Mouse (Mus musculus): Measurements from ENCODE around the gene Strbp. TPM values are rescaled to one million over a fixed set of nuclear protein-coding genes. Genes with fewer than 3 reads are reported as not detected.

Strbp gene
- polyA plus RNA-seq, 1 experiment from 2014 or later, result 114 TPM

DNA sequence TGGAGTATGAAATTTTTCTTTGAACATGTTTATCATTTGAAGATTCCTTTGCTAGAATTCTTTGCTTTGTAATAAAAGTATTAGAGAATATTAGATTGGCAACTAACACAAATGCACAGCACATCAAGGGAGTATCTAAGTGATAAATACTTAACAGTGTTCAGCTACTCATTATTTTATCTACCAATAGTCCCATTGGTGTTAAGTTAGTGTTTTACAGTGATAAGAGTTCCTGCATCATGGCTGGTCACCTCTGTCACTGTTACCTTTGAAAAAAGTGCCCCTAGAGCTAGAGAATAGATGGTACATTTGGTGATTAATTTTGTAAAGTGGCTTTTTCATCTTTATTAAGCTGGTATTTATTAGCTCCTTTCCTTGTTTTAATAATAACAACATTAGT, 217.3 kb downstream of the Strbp start:
- no peak overlapping the region for H3K9ac ChIP-seq (ENCODE audit: low read length)
- H3K27ac ChIP-seq (ENCODE audit: low read depth, low read length), result no peak overlapping the region
- no peak overlapping the region for H3K4me2 ChIP-seq (ENCODE audit: low read length)
- no peak for DNase-seq (ENCODE audit: low spot score)
- peaks cover 58% of the 10 kb centered on the region for H3K36me3 ChIP-seq (ENCODE audit: control insufficient read depth, insufficient read depth, low read length)
- no peaks in the 10 kb centered on the region for H3K9me3 ChIP-seq (replicated peaks; ENCODE audit: control insufficient read depth, low read length)
- ATAC-seq, result no peak
- no peaks in the 10 kb centered on the region for H3K27me3 ChIP-seq (replicated peaks; ENCODE audit: control insufficient read depth, insufficient read depth, low read length)
- no peak overlapping the region for H3K4me3 ChIP-seq (ENCODE audit: low read depth, low read length)
- H3K4me1 ChIP-seq (ENCODE audit: control insufficient read depth, insufficient read depth, low read length), result no peaks in the 10 kb centered on the region

DNA sequence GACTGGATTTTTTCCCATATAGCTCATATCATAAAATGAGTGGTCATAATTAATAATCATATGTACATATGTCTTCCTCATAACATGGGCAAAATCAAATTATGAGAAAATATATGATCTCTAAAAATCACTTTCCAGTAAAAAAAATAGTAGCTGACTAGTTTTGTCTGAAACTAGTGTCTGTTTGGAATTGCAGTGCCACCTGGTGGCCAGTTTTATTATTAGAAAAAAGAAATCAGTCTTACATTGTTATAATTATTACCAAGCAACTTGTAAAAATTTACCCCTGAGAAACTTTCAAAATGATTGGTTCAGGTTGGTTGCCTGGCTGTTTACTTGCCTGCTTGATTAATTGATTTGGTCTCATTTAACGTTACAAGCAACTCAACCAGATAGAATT, 218.3 kb downstream of the Strbp start:
- WGBS, result 90% methylated on average over 1 of the region's 1 CpGs
- Histone ChIP-seq H3K27ac (ENCODE audit: low read depth, low read length) (no peak overlapping the region), H3K9ac (ENCODE audit: low read length) (no peak overlapping the region), H3K27me3 (replicated peaks; ENCODE audit: control insufficient read depth, insufficient read depth, low read length) (no peaks in the 10 kb centered on the region), H3K4me3 (ENCODE audit: low read depth, low read length) (no peak overlapping the region), H3K4me2 (ENCODE audit: low read length) (no peak overlapping the region), H3K36me3 (ENCODE audit: control insufficient read depth, insufficient read depth, low read length) (peaks cover 52% of the 10 kb centered on the region), H3K4me1 (ENCODE audit: control insufficient read depth, insufficient read depth, low read length) (no peaks in the 10 kb centered on the region), H3K9me3 (replicated peaks; ENCODE audit: control insufficient read depth, low read length) (no peaks in the 10 kb centered on the region)
- peak; percentile 73 for DNase-seq (ENCODE audit: low spot score)
- no peak for ATAC-seq

DNA sequence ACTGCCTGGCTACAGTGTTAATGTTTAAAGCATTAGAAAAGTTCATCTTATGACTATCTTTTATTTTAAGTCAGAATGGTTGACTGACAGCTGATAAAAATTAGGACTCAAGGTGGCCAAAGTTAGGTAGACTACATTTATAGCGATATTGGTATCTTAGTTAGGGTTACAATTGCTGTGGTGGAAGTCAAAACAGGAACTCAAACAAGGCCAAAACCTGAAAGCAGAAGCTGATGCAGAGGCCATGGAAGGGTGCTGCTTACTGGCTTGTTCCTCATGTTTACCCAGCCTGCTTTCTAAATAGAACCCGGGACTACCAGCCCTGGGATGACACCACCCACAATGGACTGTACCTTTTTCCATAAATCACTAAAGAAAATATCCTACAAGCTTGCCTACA, 219.5 kb downstream of the Strbp start:
- 94% methylated on average over 2 of the region's 2 CpGs for WGBS
- Histone ChIP-seq H3K4me1 (ENCODE audit: control insufficient read depth, insufficient read depth, low read length) (no peaks in the 10 kb centered on the region), H3K27me3 (replicated peaks; ENCODE audit: control insufficient read depth, insufficient read depth, low read length) (no peaks in the 10 kb centered on the region), H3K4me3 (ENCODE audit: low read depth, low read length) (no peak overlapping the region), H3K9ac (ENCODE audit: low read length) (no peak overlapping the region), H3K27ac (ENCODE audit: low read depth, low read length) (no peak overlapping the region), H3K36me3 (ENCODE audit: control insufficient read depth, insufficient read depth, low read length) (peaks cover 42% of the 10 kb centered on the region), H3K4me2 (ENCODE audit: low read length) (no peak overlapping the region), H3K9me3 (replicated peaks; ENCODE audit: control insufficient read depth, low read length) (no peaks in the 10 kb centered on the region)
- ATAC-seq (no peak), DNase-seq (ENCODE audit: low spot score) (no peak)

DNA sequence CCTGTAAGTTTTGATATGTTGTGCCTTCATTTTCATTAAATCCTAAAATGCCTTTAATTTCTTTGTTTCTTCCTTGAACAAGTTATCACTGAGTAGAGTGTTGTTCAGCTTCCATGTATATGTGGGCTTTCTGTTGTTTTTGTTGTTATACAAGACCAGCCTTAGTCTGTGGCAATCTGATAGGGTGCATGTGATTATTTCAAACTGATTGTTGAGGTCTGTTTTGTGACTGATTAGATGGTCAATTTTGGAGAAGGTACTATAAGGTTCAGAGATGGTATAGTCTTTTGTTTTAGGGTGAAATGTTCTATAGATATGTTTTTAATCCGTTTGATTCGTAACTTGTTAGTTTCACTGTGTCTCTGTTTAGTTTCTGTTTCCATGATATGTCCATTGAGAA, 223.6 kb downstream of the Strbp start:
- WGBS, result 95% methylated on average over 2 of the region's 2 CpGs
- H3K9ac ChIP-seq (ENCODE audit: low read length), result no peak overlapping the region
- H3K27me3 ChIP-seq (replicated peaks; ENCODE audit: control insufficient read depth, insufficient read depth, low read length), result no peaks in the 10 kb centered on the region
- no peaks in the 10 kb centered on the region for H3K4me1 ChIP-seq (ENCODE audit: control insufficient read depth, insufficient read depth, low read length)
- H3K36me3 ChIP-seq (ENCODE audit: control insufficient read depth, insufficient read depth, low read length), result peaks cover 49% of the 10 kb centered on the region
- no peak overlapping the region for H3K4me2 ChIP-seq (ENCODE audit: low read length)
- ATAC-seq (no peak), DNase-seq (ENCODE audit: low spot score) (no peak)
- no peaks in the 10 kb centered on the region for H3K9me3 ChIP-seq (replicated peaks; ENCODE audit: control insufficient read depth, low read length)
- H3K27ac ChIP-seq (ENCODE audit: low read depth, low read length), result no peak overlapping the region
- no peak overlapping the region for H3K4me3 ChIP-seq (ENCODE audit: low read depth, low read length)

DNA sequence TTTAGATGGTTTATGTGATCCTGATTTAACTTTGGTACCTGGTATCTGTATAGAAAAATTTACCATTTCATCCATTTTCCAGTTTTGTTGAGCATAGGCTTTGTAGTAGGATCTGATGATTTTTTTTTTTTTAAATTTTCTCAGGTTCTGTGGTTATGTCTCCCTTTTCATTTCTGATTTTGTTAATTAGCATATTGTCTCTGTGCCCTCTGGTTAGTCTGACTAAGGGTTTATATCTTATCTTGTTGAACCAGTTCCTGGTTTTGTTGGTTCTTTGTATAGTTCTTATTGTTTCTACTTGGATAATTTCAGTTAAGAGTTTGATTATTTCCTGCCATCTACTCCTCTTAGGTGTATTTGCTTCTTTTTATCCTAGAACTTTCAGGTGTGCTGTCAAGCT, 224.1 kb downstream of the Strbp start:
- no peak overlapping the region for H3K9ac ChIP-seq (ENCODE audit: low read length)
- no peak overlapping the region for H3K4me3 ChIP-seq (ENCODE audit: low read depth, low read length)
- DNase-seq (ENCODE audit: low spot score) (no peak), ATAC-seq (no peak)
- H3K4me1 ChIP-seq (ENCODE audit: control insufficient read depth, insufficient read depth, low read length), result no peaks in the 10 kb centered on the region
- no peak overlapping the region for H3K4me2 ChIP-seq (ENCODE audit: low read length)
- H3K27me3 ChIP-seq (replicated peaks; ENCODE audit: control insufficient read depth, insufficient read depth, low read length), result no peaks in the 10 kb centered on the region
- H3K36me3 ChIP-seq (ENCODE audit: control insufficient read depth, insufficient read depth, low read length), result peaks cover 45% of the 10 kb centered on the region
- no peak overlapping the region for H3K27ac ChIP-seq (ENCODE audit: low read depth, low read length)
- no peaks in the 10 kb centered on the region for H3K9me3 ChIP-seq (replicated peaks; ENCODE audit: control insufficient read depth, low read length)

DNA sequence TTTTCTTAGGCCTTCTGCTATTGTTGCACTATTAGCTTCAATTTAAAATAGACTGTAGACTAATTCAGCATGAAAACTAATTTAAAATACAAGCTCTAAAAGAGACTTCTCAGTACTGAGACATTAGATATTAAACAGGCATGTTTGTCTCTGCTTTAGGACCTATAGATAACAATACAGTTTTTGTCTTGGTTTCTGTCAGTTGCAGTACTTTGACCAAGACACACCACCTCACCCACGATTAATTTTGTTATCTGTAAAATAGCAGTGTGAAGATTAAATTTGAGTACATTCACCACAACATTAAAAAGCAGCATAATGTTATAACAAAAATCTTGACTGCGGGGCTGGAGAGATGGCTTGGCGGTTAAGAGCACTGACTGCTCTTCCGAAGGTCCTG, 237.4 kb downstream of the Strbp start:
- Histone ChIP-seq H3K9ac (ENCODE audit: low read length) (no peak overlapping the region), H3K27ac (ENCODE audit: low read depth, low read length) (no peak overlapping the region), H3K4me3 (ENCODE audit: low read depth, low read length) (no peak overlapping the region), H3K4me1 (ENCODE audit: control insufficient read depth, insufficient read depth, low read length) (no peaks in the 10 kb centered on the region), H3K4me2 (ENCODE audit: low read length) (no peak overlapping the region), H3K9me3 (replicated peaks; ENCODE audit: control insufficient read depth, low read length) (no peaks in the 10 kb centered on the region), H3K36me3 (ENCODE audit: control insufficient read depth, insufficient read depth, low read length) (peaks cover 8% of the 10 kb centered on the region), H3K27me3 (replicated peaks; ENCODE audit: control insufficient read depth, insufficient read depth, low read length) (no peaks in the 10 kb centered on the region)
- ATAC-seq (no peak), DNase-seq (ENCODE audit: low spot score) (no peak)
- 96% methylated on average over 4 of the region's 4 CpGs for WGBS

DNA sequence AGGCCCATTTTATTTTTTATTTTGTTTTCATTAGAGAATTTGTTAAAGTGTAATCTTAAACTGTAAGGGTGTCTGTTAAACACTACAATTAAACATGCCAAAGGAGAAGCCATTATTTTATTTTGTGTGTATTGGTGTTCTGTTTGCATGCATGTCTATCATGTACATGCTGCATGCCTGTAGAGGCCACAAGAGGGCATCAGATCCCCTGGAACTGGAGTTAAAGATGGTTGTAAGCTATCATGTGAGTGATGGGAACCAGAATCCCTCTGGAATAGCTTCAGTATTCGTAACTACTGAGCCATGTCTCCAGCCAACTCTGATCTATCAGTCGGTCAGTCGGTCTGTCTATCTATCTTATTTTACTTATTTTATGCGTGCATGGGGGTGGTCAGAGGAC, 243.0 kb downstream of the Strbp start:
- WGBS, result 95% methylated on average over 4 of the region's 4 CpGs
- no peak overlapping the region for H3K27ac ChIP-seq (ENCODE audit: low read depth, low read length)
- H3K4me3 ChIP-seq (ENCODE audit: low read depth, low read length), result no peak overlapping the region
- H3K4me2 ChIP-seq (ENCODE audit: low read length), result no peak overlapping the region
- H3K9ac ChIP-seq (ENCODE audit: low read length), result no peak overlapping the region
- no peak for ATAC-seq
- H3K27me3 ChIP-seq (replicated peaks; ENCODE audit: control insufficient read depth, insufficient read depth, low read length), result no peaks in the 10 kb centered on the region
- DNase-seq (ENCODE audit: low spot score), result no peak
- no peaks in the 10 kb centered on the region for H3K4me1 ChIP-seq (ENCODE audit: control insufficient read depth, insufficient read depth, low read length)
- no peaks in the 10 kb centered on the region for H3K9me3 ChIP-seq (replicated peaks; ENCODE audit: control insufficient read depth, low read length)
- H3K36me3 ChIP-seq (ENCODE audit: control insufficient read depth, insufficient read depth, low read length), result no peaks in the 10 kb centered on the region

DNA sequence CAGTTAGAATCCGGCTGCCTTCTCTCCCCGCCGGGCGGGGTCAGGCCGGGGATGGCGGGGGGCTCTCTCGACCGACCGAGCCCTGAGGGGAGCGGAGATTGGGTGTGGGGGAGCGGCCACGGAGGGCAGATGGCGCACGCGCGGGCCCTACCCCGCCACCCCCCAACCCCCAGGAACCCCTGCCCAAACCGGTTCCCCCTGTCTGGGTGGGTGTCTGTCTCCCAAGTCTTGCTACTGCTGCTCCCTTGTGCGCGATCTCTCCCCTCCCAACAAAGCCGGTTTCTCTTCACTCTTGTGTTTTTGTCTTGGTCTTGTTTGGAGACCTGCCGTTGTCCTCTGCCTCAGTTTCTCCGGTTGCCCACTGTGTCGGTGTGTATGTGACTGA, 251.3 kb downstream of the Strbp start:
- Histone ChIP-seq H3K36me3 (ENCODE audit: control insufficient read depth, insufficient read depth, low read length) (no peaks in the 10 kb centered on the region), H3K4me1 (ENCODE audit: control insufficient read depth, insufficient read depth, low read length) (peaks cover 5% of the 10 kb centered on the region; the same call in 1 of the 2 replicates), H3K4me2 (ENCODE audit: low read length) (peak overlapping the region; percentile 84), H3K9me3 (replicated peaks; ENCODE audit: control insufficient read depth, low read length) (no peaks in the 10 kb centered on the region), H3K4me3 (ENCODE audit: low read depth, low read length) (peak overlapping the region; percentile 93), H3K27ac (ENCODE audit: low read depth, low read length) (peak overlapping the region; percentile 85), H3K9ac (ENCODE audit: low read length) (peak overlapping the region; percentile 98), H3K27me3 (replicated peaks; ENCODE audit: control insufficient read depth, insufficient read depth, low read length) (no peaks in the 10 kb centered on the region)
- 0% methylated on average over 24 of the region's 24 CpGs for WGBS
- peak; percentile 89 for ATAC-seq
- no peak for DNase-seq (ENCODE audit: low spot score)

DNA sequence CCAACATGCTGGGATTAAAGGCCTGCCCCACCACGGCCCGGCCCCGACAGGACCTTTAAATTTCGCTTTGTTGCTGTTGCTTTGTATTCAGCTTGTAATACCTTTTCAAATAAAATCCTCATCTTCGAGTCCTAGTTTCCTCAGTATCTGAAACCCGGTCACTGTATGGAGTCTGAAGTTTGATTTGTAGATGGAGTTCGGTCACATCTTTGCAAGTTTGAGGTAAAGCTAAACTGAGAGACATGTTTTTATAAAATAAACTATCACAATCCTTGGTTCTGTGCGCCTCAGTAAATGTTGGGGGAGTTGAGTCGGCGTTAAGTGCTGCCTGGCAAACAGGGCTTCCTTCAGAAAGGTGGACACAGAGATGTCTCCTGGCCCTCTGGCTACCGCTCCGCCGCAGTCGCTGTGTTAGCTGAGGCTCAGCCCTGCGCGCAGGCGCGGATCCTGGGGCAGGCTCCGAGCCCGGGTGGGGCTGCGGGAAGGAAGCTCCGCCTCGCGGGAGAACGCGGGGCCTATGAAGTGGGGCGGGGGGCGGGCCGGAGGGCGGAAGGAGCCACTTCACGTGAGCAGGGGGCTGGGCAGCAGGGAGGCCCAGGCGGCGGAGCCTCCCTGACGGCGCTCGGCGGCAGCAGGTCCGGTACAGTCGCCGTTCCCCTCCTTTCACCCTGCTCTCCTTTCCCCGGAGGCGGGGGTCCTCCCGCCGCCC, 251.8 kb downstream of the Strbp start:
- Histone ChIP-seq H3K36me3 (ENCODE audit: control insufficient read depth, insufficient read depth, low read length) (no peaks in the 10 kb centered on the region), H3K4me2 (ENCODE audit: low read length) (peak overlapping the region; percentile 84), H3K4me1 (ENCODE audit: control insufficient read depth, insufficient read depth, low read length) (peaks cover 5% of the 10 kb centered on the region; the same call in 1 of the 2 replicates), H3K9ac (ENCODE audit: low read length) (peak overlapping the region; percentile 98), H3K9me3 (replicated peaks; ENCODE audit: control insufficient read depth, low read length) (no peaks in the 10 kb centered on the region), H3K27ac (ENCODE audit: low read depth, low read length) (peak overlapping the region; percentile 85), H3K27me3 (replicated peaks; ENCODE audit: control insufficient read depth, insufficient read depth, low read length) (no peaks in the 10 kb centered on the region), H3K4me3 (ENCODE audit: low read depth, low read length) (peak overlapping the region; percentile 93)
- 10% methylated on average over 36 of the region's 44 CpGs for WGBS
- DNase-seq (ENCODE audit: low spot score) (peak; percentile 97), ATAC-seq (peak; percentile 99)
